Mouse (Mus musculus) lung, embryonic 16.5 days (tissue): Measurements from ENCODE around the gene Tnks1bp1. TPM values are rescaled to one million over a fixed set of nuclear protein-coding genes. Genes with fewer than 3 reads are reported as not detected.

Experiments
- ATAC-seq: fragments of 200-750 bp; cut with Nextera tagmentation; 2 replicates; pipeline ENCODE4 v1.8.0; 2017; ENCODE audit warnings: low read depth, mild to moderate bottlenecking, moderate library complexity
- H3K27ac ChIP-seq: fragments of 300-500 bp; sonication (generic); 2 replicates; pipeline ENCODE4 v1.5.1; 2014; ENCODE audit warnings: mild to moderate bottlenecking, control low read depth, low read length
- H3K27me3 ChIP-seq: fragments of 300-500 bp; sonication (generic); 2 replicates; pipeline ENCODE4 v1.6.1; 2014; ENCODE audit warnings: low read depth, low read length, mixed read lengths; ENCODE audit not compliant: control insufficient read depth, insufficient read depth
- H3K36me3 ChIP-seq: fragments of 300-500 bp; sonication (generic); 2 replicates; pipeline ENCODE4 v1.6.1; 2014; ENCODE audit warnings: low read length; ENCODE audit not compliant: control insufficient read depth, insufficient read depth
- H3K4me1 ChIP-seq: fragments of 300-500 bp; sonication (generic); replicated peaks from 2 replicates; pipeline ENCODE4 v1.6.1; 2014; ENCODE audit warnings: low read length, mixed read lengths; ENCODE audit not compliant: control insufficient read depth, insufficient read depth
- H3K4me2 ChIP-seq: fragments of 300-500 bp; sonication (generic); 2 replicates; pipeline ENCODE4 v1.6.1; 2014; ENCODE audit warnings: low read depth, low read length, control low read depth
- H3K4me3 ChIP-seq: fragments of 300-500 bp; sonication (generic); 2 replicates; pipeline ENCODE4 v1.5.1; 2014; ENCODE audit warnings: mild to moderate bottlenecking, low read length, control low read depth
- H3K9ac ChIP-seq: fragments of 300-500 bp; sonication (generic); 2 replicates; pipeline ENCODE4 v1.6.1; 2014; ENCODE audit warnings: low read length, control low read depth
- H3K9me3 ChIP-seq: fragments of 300-500 bp; sonication (generic); 2 replicates; pipeline ENCODE4 v1.6.1; 2016; ENCODE audit warnings: low read length; ENCODE audit not compliant: control insufficient read depth
- WGBS: fragments of 180-500 bp; shearing (Covaris S2); extraction: QIAGEN DNeasy Blood & Tissue Kit; methylation state at CpG from one replicate; pipeline ENCODE4 v1.1.7; 2014; 5-methylcytosine and 5-hydroxymethylcytosine counted together
- polyA plus RNA-seq: library from polyadenylated mRNA; unstranded; fragments of >200 nt; fragmentation: Nextera tagmentation; extraction: Ambion mirVana; gene quantifications from 2 replicates; pipeline ENCODE4 v1.2.1, GENCODE M21; 2015

Gene Tnks1bp1
- polyA plus RNA-seq, 1 experiment from 2014 or later = 65.8 TPM

GRCm38 (mm10) chr2:85098014-85098413, 50.2 kb downstream of the Tnks1bp1 start:
- Histone ChIP-seq H3K4me3 (no peak overlapping the region), H3K9ac (no peak overlapping the region), H3K27me3 (no peaks in the 10 kb centered on the region), H3K4me1 (peaks cover 9% of the 10 kb centered on the region; the same call in 1 of the 2 replicates), H3K9me3 (peaks cover 3% of the 10 kb centered on the region; the same call in 1 of the 2 replicates), H3K27ac (0 out of 2 replicates have a peak overlapping the region, but pooled peaks have one; percentile 89), H3K36me3 (no peaks in the 10 kb centered on the region), H3K4me2 (no peak overlapping the region)
- 77% methylated on average over 2 of the region's 2 CpGs for WGBS
- ATAC-seq = no peak

DNA sequence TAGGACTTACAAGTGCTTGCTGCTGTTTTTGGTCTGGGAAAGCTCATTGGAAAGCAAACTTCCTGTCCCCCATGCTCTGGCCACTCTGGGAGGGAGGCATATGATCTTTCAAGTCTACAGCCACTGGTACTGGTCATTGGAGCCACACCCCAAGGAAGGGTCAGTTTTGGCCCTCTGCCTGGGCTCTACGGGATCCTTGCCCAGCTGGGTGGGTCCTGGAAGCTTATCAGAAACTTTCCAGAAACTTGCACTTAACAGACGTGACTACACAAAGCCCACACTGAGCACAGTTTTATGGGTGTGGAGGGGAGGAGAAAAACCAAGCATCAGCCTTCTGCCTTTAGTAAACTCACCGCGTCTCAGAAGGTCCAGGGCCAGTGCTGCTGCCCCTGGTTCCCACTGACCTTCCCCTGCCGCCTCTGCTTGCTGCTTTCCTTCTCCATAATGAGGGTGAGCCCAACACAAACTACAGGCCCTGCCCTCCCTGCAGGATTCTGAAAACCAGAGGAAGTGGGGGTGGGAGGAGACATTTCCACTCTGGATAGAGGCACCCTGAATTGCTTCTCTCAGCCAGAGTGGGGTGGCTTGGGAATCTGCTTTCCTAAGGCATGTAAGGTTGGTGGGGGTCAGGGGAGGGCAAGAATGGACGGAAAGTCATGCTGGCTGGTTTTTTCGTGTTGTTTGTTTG, 51.1 kb downstream of the Tnks1bp1 start:
- Histone ChIP-seq H3K27ac (peak overlapping the region; percentile 89), H3K9me3 (peaks cover 3% of the 10 kb centered on the region; the same call in 1 of the 2 replicates), H3K4me1 (peaks cover 9% of the 10 kb centered on the region; the same call in 1 of the 2 replicates), H3K9ac (peak overlapping the region; percentile 30; the same call in 1 of the 2 replicates), H3K36me3 (no peaks in the 10 kb centered on the region), H3K4me3 (peak overlapping the region; percentile 5; the same call in 1 of the 2 replicates), H3K4me2 (no peak overlapping the region; the same call in 1 of the 2 replicates), H3K27me3 (no peaks in the 10 kb centered on the region)
- ATAC-seq = peak; percentile 91
- WGBS = 34% methylated on average over 7 of the region's 7 CpGs

- Histone ChIP-seq H3K27ac (no peak overlapping the region), H3K27me3 (no peaks in the 10 kb centered on the region), H3K36me3 (no peaks in the 10 kb centered on the region), H3K9me3 (peaks cover 3% of the 10 kb centered on the region; the same call in 1 of the 2 replicates), H3K4me2 (no peak overlapping the region), H3K9ac (no peak overlapping the region), H3K4me1 (peaks cover 21% of the 10 kb centered on the region), H3K4me3 (no peak overlapping the region)
- WGBS = 78% methylated on average over 8 of the region's 8 CpGs
- ATAC-seq = no peak
Measured at GRCm38 (mm10) chr2:85103201-85103600, 55.4 kb downstream of the Tnks1bp1 start.

- no peak overlapping the region for H3K4me3 ChIP-seq
- H3K36me3 ChIP-seq = no peaks in the 10 kb centered on the region
- 23% methylated on average over 11 of the region's 11 CpGs for WGBS
- H3K4me1 ChIP-seq = peaks cover 17% of the 10 kb centered on the region
- peak overlapping the region; percentile 45 for H3K9ac ChIP-seq
- H3K27me3 ChIP-seq = no peaks in the 10 kb centered on the region
- peak; percentile 84 for ATAC-seq
- peak overlapping the region; percentile 36 for H3K4me2 ChIP-seq
- peaks cover 3% of the 10 kb centered on the region; the same call in 1 of the 2 replicates for H3K9me3 ChIP-seq
- H3K27ac ChIP-seq = peak overlapping the region; percentile 87
Measured at GRCm38 (mm10) chr2:85105426-85106013, 57.7 kb downstream of the Tnks1bp1 start.

- Histone ChIP-seq H3K4me2 (peak overlapping the region; percentile 36; the same call in 1 of the 2 replicates), H3K4me1 (peaks cover 17% of the 10 kb centered on the region), H3K27me3 (no peaks in the 10 kb centered on the region), H3K27ac (peak overlapping the region; percentile 87), H3K9me3 (no peaks in the 10 kb centered on the region), H3K9ac (peak overlapping the region; percentile 45), H3K4me3 (no peak overlapping the region), H3K36me3 (no peaks in the 10 kb centered on the region)
- ATAC-seq = peak; percentile 35
- 31% methylated on average over 7 of the region's 7 CpGs for WGBS
Measured at GRCm38 (mm10) chr2:85106068-85106790, 58.4 kb downstream of the Tnks1bp1 start.

- H3K27me3 ChIP-seq = no peaks in the 10 kb centered on the region
- peak overlapping the region; percentile 87 for H3K27ac ChIP-seq
- H3K36me3 ChIP-seq = no peaks in the 10 kb centered on the region
- no peak overlapping the region for H3K4me3 ChIP-seq
- H3K9me3 ChIP-seq = no peaks in the 10 kb centered on the region
- H3K4me2 ChIP-seq = no peak overlapping the region
- 45% methylated on average over 4 of the region's 4 CpGs for WGBS
- no peak overlapping the region for H3K9ac ChIP-seq
- ATAC-seq = no peak; the same call in 1 of the 2 replicates
- H3K4me1 ChIP-seq = peaks cover 17% of the 10 kb centered on the region
Measured at GRCm38 (mm10) chr2:85106941-85107340, 59.1 kb downstream of the Tnks1bp1 start.

GRCm38 (mm10) chr2:85110288-85110875, 62.6 kb downstream of the Tnks1bp1 start:
- Histone ChIP-seq H3K27me3 (no peaks in the 10 kb centered on the region), H3K4me2 (no peak overlapping the region), H3K36me3 (no peaks in the 10 kb centered on the region), H3K9me3 (no peaks in the 10 kb centered on the region), H3K27ac (no peak overlapping the region), H3K9ac (no peak overlapping the region), H3K4me3 (no peak overlapping the region), H3K4me1 (peaks cover 14% of the 10 kb centered on the region)
- no peak for ATAC-seq
- WGBS = 84% methylated on average over 9 of the region's 9 CpGs
